Mouse (Mus musculus) MEL (cell line): ENCODE measurements at regions not wholly inside any gene's neighbourhood (a gene's known extent, or its start where the extent isn't known, plus 50 kb on each side); places are given as distances from the start of the nearest gene placed in this dataset.

Experiments
- CTCF ChIP-seq, 3 experiments: IDR thresholded peaks in 2 of 3; conservative IDR thresholded peaks in 1 of 3; 2 replicates each; pipeline ENCODE4 v1.5.1; 2011 to 2012; ENCODE audit warnings: low read length in 3 of 3, low read depth in 2 of 3, mild to moderate bottlenecking in 2 of 3, improper control_type of control experiment in 1 of 3, inconsistent platforms in 1 of 3, mixed read lengths in 1 of 3, moderate library complexity in 1 of 3; ENCODE audit not compliant: control insufficient read depth in 1 of 3, insufficient read depth in 1 of 3, poor library complexity in 1 of 3, severe bottlenecking in 1 of 3
- ELF1 ChIP-seq: IDR thresholded peaks from 2 replicates; pipeline ENCODE4 v1.6.1; 2014; ENCODE audit warnings: low read depth, mild to moderate bottlenecking, inconsistent platforms, low read length, improper control_type of control experiment, moderate library complexity
- EP300 ChIP-seq, 2 experiments: IDR thresholded peaks; 2 replicates each; pipeline ENCODE4 v1.6.1; 2011; ENCODE audit warnings: improper control_type of control experiment in 2 of 2, low read length in 2 of 2, low read depth in 1 of 2, mild to moderate bottlenecking in 1 of 2
- HCFC1 ChIP-seq: IDR thresholded peaks from 2 replicates; pipeline ENCODE4 v1.6.1; 2012; ENCODE audit warnings: low read depth, mild to moderate bottlenecking, inconsistent platforms, low read length, improper control_type of control experiment, moderate library complexity
- POLR2A ChIP-seq, 2 experiments: IDR thresholded peaks; 2 replicates each; pipeline ENCODE4 v1.6.1; 2011 to 2012; ENCODE audit warnings: low read length in 2 of 2, mild to moderate bottlenecking in 2 of 2, control low read depth in 1 of 2, improper control_type of control experiment in 1 of 2, low read depth in 1 of 2, moderate library complexity in 1 of 2; ENCODE audit not compliant: control insufficient read depth in 1 of 2, insufficient read depth in 1 of 2, poor library complexity in 1 of 2
- SMC3 ChIP-seq: IDR thresholded peaks from 2 replicates; pipeline ENCODE4 v1.6.1; 2011; ENCODE audit warnings: low read depth, low read length, improper control_type of control experiment
- USF1 ChIP-seq: IDR thresholded peaks from 2 replicates; pipeline ENCODE4 v1.6.1; 2014; ENCODE audit warnings: low read depth, mild to moderate bottlenecking, inconsistent platforms, low read length, improper control_type of control experiment, moderate library complexity

DNA sequence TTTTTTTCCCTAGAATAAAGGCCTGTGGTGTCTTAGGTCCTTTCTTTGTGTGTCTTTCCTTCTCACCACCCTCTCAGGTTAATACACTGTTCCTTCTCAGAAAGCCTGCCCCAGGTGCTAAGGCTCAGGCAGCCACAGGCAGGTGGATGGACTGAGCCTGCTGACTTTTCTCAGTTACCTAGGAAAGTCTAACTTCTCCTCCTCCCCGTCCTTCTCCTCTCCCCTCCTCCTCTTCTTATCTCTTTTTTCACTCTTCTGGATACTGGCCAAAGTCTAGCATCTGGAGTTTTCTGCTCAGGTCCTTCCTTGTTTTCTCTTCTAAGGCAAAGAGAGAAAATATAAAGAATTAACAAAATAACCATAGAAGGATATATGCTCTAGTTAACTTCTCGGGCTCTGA is 260.5 kb downstream of the Dad1 start:
- TF ChIP-seq CTCF (IDR thresholded peaks at IDR 0.05 in 2 of 3, conservative IDR thresholded peaks at IDR 0.05 in 1 of 3; ENCODE audit: control insufficient read depth in 1 of 3, insufficient read depth in 1 of 3, low read depth in 2 of 3, low read length in 3 of 3, poor library complexity in 1 of 3, severe bottlenecking in 1 of 3) (no peak), USF1 (no peak), SMC3 (no peak), POLR2A (IDR thresholded peaks at IDR 0.05; ENCODE audit: control insufficient read depth in 1 of 2, insufficient read depth in 1 of 2, low read depth in 1 of 2, low read length in 2 of 2, poor library complexity in 1 of 2) (no peak), ELF1 (no peak), EP300 (IDR thresholded peaks at IDR 0.05; ENCODE audit: low read depth in 1 of 2, low read length in 2 of 2) (peak in 1 of 2 experiments; percentile 22; a peak in 1 of 4 replicates), HCFC1 (no peak)
